Mouse (Mus musculus) embryo, embryonic 9.5 days (tissue): Measurements from ENCODE around the gene Kcna10.

Experiments used
- DNase-seq: peaks from one replicate; pipeline ENCODE4 v3.0.0-alpha.2; 2017; ENCODE audit errors: extremely low spot score

Gene Kcna10

DNA sequence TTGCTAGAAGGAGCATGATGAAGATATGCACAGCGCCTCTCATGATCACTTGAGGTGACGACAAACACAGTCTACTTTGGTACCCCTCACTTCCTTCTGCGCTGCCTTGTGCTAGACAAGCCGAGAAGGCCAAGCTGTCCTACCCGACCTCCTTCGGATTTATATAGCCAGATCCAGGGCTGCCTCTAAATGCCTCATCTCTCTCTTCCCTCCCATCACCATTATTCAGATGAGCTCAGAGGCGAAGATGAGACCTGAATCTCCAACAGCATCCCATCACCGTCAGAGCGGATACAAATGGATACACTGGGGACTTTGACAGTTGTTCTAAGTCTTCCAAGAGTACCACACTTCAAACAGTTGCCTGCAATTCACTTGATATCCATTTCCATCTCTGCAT, 56.8 kb downstream of the Kcna10 start, which contains the start of gene Prok1:
Gene Prok1 (minus strand): TSS at position 101 of the 400 bp plus-strand sequence.
- DNase-seq, result no peak

DNA sequence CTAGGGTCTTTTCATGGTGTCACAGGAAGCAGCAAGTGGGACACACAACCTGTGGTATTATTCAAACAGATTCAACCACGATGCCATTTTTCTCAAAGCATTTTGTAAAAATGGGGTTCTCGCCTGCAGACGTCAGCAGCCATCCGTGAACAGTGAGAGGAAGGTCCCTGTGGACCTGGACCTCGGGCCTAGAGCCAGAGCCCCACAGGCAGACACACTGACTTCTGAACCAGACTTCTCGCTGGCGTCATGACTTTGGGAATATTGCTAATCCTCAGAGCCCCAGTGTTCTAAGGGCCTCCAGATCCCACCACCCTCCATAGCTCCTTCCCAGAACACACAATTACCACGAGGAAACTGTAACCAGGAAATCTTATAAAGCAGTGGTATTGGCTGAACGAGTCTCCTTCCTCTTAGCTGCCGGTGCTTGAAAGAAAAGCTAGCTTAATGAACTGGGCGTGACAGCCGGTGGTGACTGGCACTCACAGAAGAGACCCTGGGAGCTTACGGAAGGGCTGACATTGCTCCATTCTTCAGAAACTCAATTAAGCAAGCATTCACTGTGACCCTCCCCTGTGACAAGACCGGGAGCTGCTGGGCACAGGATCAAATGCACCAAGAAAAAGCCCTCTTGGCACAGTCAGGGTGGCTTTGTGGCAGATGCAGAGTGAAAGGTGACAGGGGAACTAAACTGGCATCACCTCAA, 58.7 kb downstream of the Kcna10 start:
- no peak for DNase-seq
